Mouse (Mus musculus): ENCODE results near the gene Gpatch8. TPM values are rescaled to one million over a fixed set of nuclear protein-coding genes. Genes with fewer than 3 reads are reported as not detected.

Gpatch8 gene
- polyA plus RNA-seq, 1 experiment from 2014 or later: 41.7 TPM

GRCm38 (mm10) chr11:102534078-102534477, 22.1 kb downstream of the Gpatch8 start:
- H3K4me1 ChIP-seq (replicated peaks): no peaks in the 10 kb centered on the region
- H3K36me3 ChIP-seq: no peaks in the 10 kb centered on the region
- no peak for ATAC-seq
- 81% methylated on average over 2 of the region's 2 CpGs for WGBS
- H3K9ac ChIP-seq: no peak overlapping the region
- H3K27ac ChIP-seq: no peak overlapping the region
- H3K27me3 ChIP-seq (replicated peaks): no peaks in the 10 kb centered on the region
- H3K4me3 ChIP-seq (replicated peaks): no peak overlapping the region
- H3K9me3 ChIP-seq: no peaks in the 10 kb centered on the region
- H3K4me2 ChIP-seq (replicated peaks): no peak overlapping the region

DNA sequence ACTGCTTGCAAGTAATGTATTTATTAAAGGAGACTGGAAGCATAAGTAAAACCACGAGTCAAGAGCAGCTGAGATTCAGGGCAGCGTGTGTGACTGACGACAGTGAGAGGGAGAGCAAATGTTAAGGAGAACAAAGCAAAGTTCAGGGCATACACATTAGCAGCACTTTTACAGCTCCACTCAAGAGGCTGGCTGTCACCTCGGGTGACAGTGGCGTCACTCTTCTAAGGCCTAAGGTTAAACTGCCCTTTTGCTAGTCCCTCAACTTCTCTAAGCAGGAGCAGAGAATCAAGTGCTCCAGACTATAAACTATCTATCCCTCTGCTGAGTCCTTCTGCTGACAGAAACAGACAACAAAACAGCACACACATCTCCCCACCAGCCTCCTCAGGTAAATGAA, 24.8 kb downstream of the Gpatch8 start:
- Histone ChIP-seq H3K27ac (no peak overlapping the region; the same call in 1 of the 2 replicates), H3K27me3 (replicated peaks) (no peaks in the 10 kb centered on the region), H3K36me3 (no peaks in the 10 kb centered on the region), H3K4me3 (replicated peaks) (no peak overlapping the region), H3K9me3 (no peaks in the 10 kb centered on the region), H3K4me1 (replicated peaks) (no peaks in the 10 kb centered on the region), H3K4me2 (replicated peaks) (no peak overlapping the region), H3K9ac (no peak overlapping the region)
- ATAC-seq: 0 out of 2 replicates have a peak, but pooled peaks have one; percentile 45
- 39% methylated on average over 5 of the region's 5 CpGs for WGBS

GRCm38 (mm10) chr11:102514793-102515424, 41.3 kb downstream of the Gpatch8 start:
- peak; percentile 87 for ATAC-seq
- H3K27me3 ChIP-seq (replicated peaks): no peaks in the 10 kb centered on the region
- H3K9me3 ChIP-seq: no peaks in the 10 kb centered on the region
- 69% methylated on average over 1 of the region's 1 CpGs for WGBS
- H3K27ac ChIP-seq: peak overlapping the region; percentile 5; the same call in 1 of the 2 replicates
- H3K4me2 ChIP-seq (replicated peaks): no peak overlapping the region
- no peaks in the 10 kb centered on the region for H3K36me3 ChIP-seq
- H3K9ac ChIP-seq: no peak overlapping the region
- H3K4me3 ChIP-seq (replicated peaks): no peak overlapping the region
- no peaks in the 10 kb centered on the region; the same call in 1 of the 2 replicates for H3K4me1 ChIP-seq (replicated peaks)

DNA sequence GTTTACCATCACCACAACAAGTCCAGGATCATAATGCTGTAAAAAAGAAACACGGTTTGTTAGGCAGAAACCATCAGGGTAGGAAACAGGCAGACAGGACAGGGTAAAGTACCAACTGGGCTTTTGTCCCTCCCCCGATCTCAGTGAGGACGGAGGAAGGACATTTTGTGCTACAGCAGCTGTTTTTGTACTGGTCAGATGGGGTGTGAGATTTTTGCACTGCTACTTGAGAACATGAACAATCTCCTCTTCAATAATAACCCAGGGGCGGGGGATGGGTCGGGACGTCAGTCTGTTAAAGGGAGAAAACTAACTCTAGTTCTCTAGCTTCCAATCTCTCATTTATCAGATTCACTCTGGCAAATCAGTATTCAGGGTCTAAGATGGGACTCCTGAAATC, 46.0 kb downstream of the Gpatch8 start:
- H3K27me3 ChIP-seq (replicated peaks): no peaks in the 10 kb centered on the region
- H3K4me2 ChIP-seq (replicated peaks): no peak overlapping the region
- H3K4me1 ChIP-seq (replicated peaks): no peaks in the 10 kb centered on the region; the same call in 1 of the 2 replicates
- H3K9me3 ChIP-seq: no peaks in the 10 kb centered on the region
- WGBS: 78% methylated on average over 6 of the region's 6 CpGs
- H3K27ac ChIP-seq: no peak overlapping the region
- H3K9ac ChIP-seq: no peak overlapping the region
- H3K36me3 ChIP-seq: peaks cover under 1% of the 10 kb centered on the region; the same call in 1 of the 2 replicates
- H3K4me3 ChIP-seq (replicated peaks): no peak overlapping the region
- ATAC-seq: no peak

GRCm38 (mm10) chr11:102496732-102497131, 59.5 kb downstream of the Gpatch8 start:
- Histone ChIP-seq H3K27ac (no peak overlapping the region), H3K36me3 (peaks cover 10% of the 10 kb centered on the region), H3K27me3 (replicated peaks) (no peaks in the 10 kb centered on the region), H3K4me1 (replicated peaks) (no peaks in the 10 kb centered on the region), H3K4me3 (replicated peaks) (no peak overlapping the region), H3K9me3 (no peaks in the 10 kb centered on the region), H3K4me2 (replicated peaks) (no peak overlapping the region), H3K9ac (no peak overlapping the region)
- ATAC-seq: no peak
- WGBS: 84% methylated on average over 2 of the region's 2 CpGs

DNA sequence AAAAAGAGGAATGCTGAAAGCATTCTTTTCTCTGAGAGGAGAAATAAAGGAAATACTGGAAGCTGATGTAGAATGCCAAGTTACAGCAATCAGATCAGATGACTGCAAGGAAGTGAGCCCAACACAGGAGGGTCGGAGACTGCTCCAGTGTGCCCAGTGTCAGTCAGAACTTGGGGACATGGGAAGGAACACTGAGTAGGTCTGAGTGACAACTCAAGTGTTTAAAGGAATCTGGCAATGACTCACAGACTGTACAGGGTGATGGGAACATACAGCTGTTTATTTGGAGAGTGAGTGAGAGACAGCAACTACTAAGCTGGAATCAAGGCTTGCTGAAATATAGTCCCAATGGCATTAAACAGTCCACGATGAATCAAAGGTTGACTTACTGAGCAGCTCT, 60.0 kb downstream of the Gpatch8 start:
- Histone ChIP-seq H3K4me2 (replicated peaks) (no peak overlapping the region), H3K27me3 (replicated peaks) (no peaks in the 10 kb centered on the region), H3K36me3 (peaks cover 10% of the 10 kb centered on the region), H3K4me3 (replicated peaks) (no peak overlapping the region), H3K27ac (no peak overlapping the region), H3K4me1 (replicated peaks) (no peaks in the 10 kb centered on the region), H3K9me3 (no peaks in the 10 kb centered on the region), H3K9ac (no peak overlapping the region)
- 94% methylated on average over 2 of the region's 2 CpGs for WGBS
- no peak for ATAC-seq

DNA sequence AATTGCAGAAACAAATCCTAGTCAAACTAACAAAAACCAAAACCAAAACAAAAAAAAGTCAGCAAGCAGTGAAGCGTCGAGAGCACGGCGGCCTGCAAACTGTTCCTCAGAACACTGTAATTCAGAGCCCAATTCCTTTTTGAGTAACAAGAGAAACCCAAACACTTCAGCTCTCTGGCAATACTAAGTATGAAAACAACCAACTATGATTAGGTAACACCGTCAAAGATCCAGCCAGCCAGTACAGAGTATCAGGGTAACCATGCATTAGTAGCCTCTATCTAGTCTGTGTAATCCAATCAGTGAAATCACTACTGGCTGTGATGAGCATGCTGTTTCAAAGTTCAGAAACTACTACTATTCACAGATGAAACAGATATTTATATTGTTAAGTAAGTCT, 60.5 kb downstream of the Gpatch8 start:
- Histone ChIP-seq H3K9ac (no peak overlapping the region), H3K27ac (no peak overlapping the region), H3K4me2 (replicated peaks) (no peak overlapping the region), H3K4me3 (replicated peaks) (no peak overlapping the region), H3K27me3 (replicated peaks) (no peaks in the 10 kb centered on the region), H3K9me3 (no peaks in the 10 kb centered on the region), H3K36me3 (peaks cover 10% of the 10 kb centered on the region), H3K4me1 (replicated peaks) (no peaks in the 10 kb centered on the region)
- WGBS: 96% methylated on average over 5 of the region's 5 CpGs
- ATAC-seq: no peak

- H3K36me3 ChIP-seq: peaks cover 10% of the 10 kb centered on the region; the same call in 1 of the 2 replicates
- H3K4me3 ChIP-seq (replicated peaks): no peak overlapping the region
- 95% methylated on average over 6 of the region's 6 CpGs for WGBS
- no peaks in the 10 kb centered on the region for H3K4me1 ChIP-seq (replicated peaks)
- H3K9me3 ChIP-seq: no peaks in the 10 kb centered on the region
- no peak overlapping the region for H3K4me2 ChIP-seq (replicated peaks)
- H3K27ac ChIP-seq: no peak overlapping the region
- no peak overlapping the region for H3K9ac ChIP-seq
- no peaks in the 10 kb centered on the region for H3K27me3 ChIP-seq (replicated peaks)
- ATAC-seq: no peak
These were observed 61.1 kb downstream of the Gpatch8 start for GRCm38 (mm10) chr11:102495114-102495513.

GRCm38 (mm10) chr11:102494063-102494650, 62.0 kb downstream of the Gpatch8 start:
- H3K36me3 ChIP-seq: 0 out of 2 replicates have a peak, but pooled peaks cover 6% of the 10 kb centered on the region
- H3K9me3 ChIP-seq: no peaks in the 10 kb centered on the region
- no peaks in the 10 kb centered on the region for H3K27me3 ChIP-seq (replicated peaks)
- WGBS: 82% methylated on average over 7 of the region's 7 CpGs
- H3K27ac ChIP-seq: no peak overlapping the region
- no peak for ATAC-seq
- no peak overlapping the region for H3K4me3 ChIP-seq (replicated peaks)
- H3K4me1 ChIP-seq (replicated peaks): no peaks in the 10 kb centered on the region
- H3K9ac ChIP-seq: no peak overlapping the region
- no peak overlapping the region for H3K4me2 ChIP-seq (replicated peaks)

DNA sequence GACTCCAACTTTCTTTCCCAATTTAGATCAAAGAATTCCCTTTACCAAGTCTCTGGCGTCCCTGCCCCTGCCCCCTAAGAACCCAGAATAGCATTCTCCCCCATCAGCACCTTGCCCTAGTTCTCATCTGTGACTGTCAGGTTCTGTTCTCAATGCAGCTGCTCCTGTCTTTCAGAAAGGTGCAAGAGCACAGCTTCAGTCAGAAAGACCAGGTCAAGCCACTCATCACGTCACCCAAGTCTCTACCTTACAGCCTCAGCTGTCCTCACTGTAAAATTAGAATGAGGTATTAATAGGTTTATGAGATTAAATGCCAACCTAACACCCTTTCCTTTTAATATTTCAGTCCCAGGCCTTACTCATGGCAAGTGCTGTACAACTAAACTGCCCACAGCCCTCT, 63.0 kb downstream of the Gpatch8 start:
- Histone ChIP-seq H3K9ac (no peak overlapping the region), H3K27me3 (replicated peaks) (no peaks in the 10 kb centered on the region), H3K36me3 (0 out of 2 replicates have a peak, but pooled peaks cover 3% of the 10 kb centered on the region), H3K9me3 (no peaks in the 10 kb centered on the region), H3K4me3 (replicated peaks) (no peak overlapping the region), H3K4me1 (replicated peaks) (no peaks in the 10 kb centered on the region), H3K4me2 (replicated peaks) (no peak overlapping the region), H3K27ac (no peak overlapping the region)
- no peak for ATAC-seq
- WGBS: 91% methylated on average over 2 of the region's 2 CpGs

- Histone ChIP-seq H3K4me3 (replicated peaks) (no peak overlapping the region), H3K27ac (no peak overlapping the region), H3K4me1 (replicated peaks) (no peaks in the 10 kb centered on the region), H3K9ac (no peak overlapping the region), H3K36me3 (peaks cover 5% of the 10 kb centered on the region; the same call in 1 of the 2 replicates), H3K9me3 (no peaks in the 10 kb centered on the region), H3K27me3 (replicated peaks) (no peaks in the 10 kb centered on the region), H3K4me2 (replicated peaks) (no peak overlapping the region)
- WGBS: 64% methylated on average over 2 of the region's 2 CpGs
- ATAC-seq: no peak
These were observed 68.3 kb downstream of the Gpatch8 start for GRCm38 (mm10) chr11:102487901-102488300.

GRCm38 (mm10) chr11:102486733-102487386, 69.3 kb downstream of the Gpatch8 start:
- H3K36me3 ChIP-seq: peaks cover 3% of the 10 kb centered on the region; the same call in 1 of the 2 replicates
- H3K27me3 ChIP-seq (replicated peaks): no peaks in the 10 kb centered on the region
- H3K4me3 ChIP-seq (replicated peaks): no peak overlapping the region
- H3K4me2 ChIP-seq (replicated peaks): no peak overlapping the region
- 69% methylated on average over 11 of the region's 11 CpGs for WGBS
- H3K9me3 ChIP-seq: no peaks in the 10 kb centered on the region
- H3K9ac ChIP-seq: no peak overlapping the region
- H3K27ac ChIP-seq: no peak overlapping the region
- H3K4me1 ChIP-seq (replicated peaks): no peaks in the 10 kb centered on the region
- ATAC-seq: peak; percentile 71; the same call in 1 of the 2 replicates
